Mouse (Mus musculus): ENCODE data around the gene Eif1ad.

GRCm38 (mm10) chr19:5384715-5385114 is 18.2 kb downstream of the Eif1ad start:
- TF ChIP-seq GATA1 (IDR thresholded peaks at IDR 0.05; ENCODE audit: borderline replicate concordance, low read length) (no peak), FLI1 (IDR thresholded peaks at IDR 0.05; ENCODE audit: low read length) (no peak)
